Mouse (Mus musculus) limb, embryonic 12.5 days (tissue): ENCODE measurements at regions not wholly inside any gene's neighbourhood (a gene's known extent, or its start where the extent isn't known, plus 50 kb on each side); places are given as distances from the start of the nearest gene placed in this dataset.
A peak's percentile ranks its signal among the peaks of the same experiment; 100 is the strongest.

Experiments
- ATAC-seq: fragments of 200-750 bp; cut with Nextera tagmentation; 2 replicates; pipeline ENCODE4 v1.8.0; 2017; ENCODE audit warnings: low read depth, moderate TSS enrichment; ENCODE audit not compliant: insufficient number of reproducible peaks, insufficient read depth, low FRiP score, low TSS enrichment
- H3K27ac ChIP-seq: fragments of 300-500 bp; sonication (generic); 2 replicates; pipeline ENCODE4 v1.5.1; 2016; ENCODE audit warnings: mild to moderate bottlenecking, moderate library complexity
- H3K27me3 ChIP-seq: fragments of 300-500 bp; sonication (generic); 2 replicates; pipeline ENCODE4 v1.6.1; 2016; ENCODE audit warnings: mild to moderate bottlenecking, moderate library complexity
- H3K36me3 ChIP-seq: fragments of 300-500 bp; sonication (generic); 2 replicates; pipeline ENCODE4 v1.6.1; 2016; ENCODE audit warnings: mild to moderate bottlenecking, moderate library complexity
- H3K4me1 ChIP-seq: fragments of 300-500 bp; sonication (generic); replicated peaks from 2 replicates; pipeline ENCODE4 v1.6.1; 2016
- H3K4me2 ChIP-seq: fragments of 300-500 bp; sonication (generic); 2 replicates; pipeline ENCODE4 v1.6.1; 2016; ENCODE audit warnings: mild to moderate bottlenecking, moderate library complexity
- H3K4me3 ChIP-seq: fragments of 300-500 bp; sonication (generic); replicated peaks from 2 replicates; pipeline ENCODE4 v1.5.1; 2016; ENCODE audit warnings: mild to moderate bottlenecking
- H3K9ac ChIP-seq: fragments of 300-500 bp; sonication (generic); replicated peaks from 2 replicates; pipeline ENCODE4 v1.6.1; 2016; ENCODE audit warnings: mild to moderate bottlenecking, moderate library complexity
- H3K9me3 ChIP-seq: fragments of 300-500 bp; sonication (generic); 2 replicates; pipeline ENCODE4 v1.6.1; 2016; ENCODE audit warnings: mild to moderate bottlenecking, moderate library complexity
- WGBS: fragments of 180-500 bp; shearing (Covaris S2); methylation state at CpG from one replicate; pipeline ENCODE4 v1.1.7; 2016; 5-methylcytosine and 5-hydroxymethylcytosine counted together

DNA sequence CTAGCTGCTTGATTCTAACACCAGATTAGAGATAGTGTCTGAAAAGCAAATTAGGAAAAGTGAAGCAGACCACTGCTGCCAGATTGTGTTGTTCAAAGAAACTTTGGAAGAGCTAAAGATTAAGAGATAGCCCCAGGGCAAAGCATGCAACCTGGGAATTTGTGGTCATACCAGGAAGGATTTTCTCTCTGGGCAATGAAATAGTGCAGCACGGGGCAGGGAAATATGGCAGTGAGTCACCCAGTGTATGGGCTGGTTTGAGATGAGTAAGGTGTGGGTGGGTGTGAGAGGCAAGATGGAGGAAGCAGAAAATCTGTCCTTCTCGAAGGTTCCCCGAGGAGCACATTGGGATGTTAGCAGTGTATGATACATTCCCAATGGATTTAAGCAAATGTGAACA, 155.9 kb upstream of the Cdkn2b start:
- Histone ChIP-seq H3K9ac (no peak overlapping the region), H3K27ac (no peak overlapping the region), H3K27me3 (no peaks in the 10 kb centered on the region), H3K4me2 (no peak overlapping the region), H3K4me1 (peaks cover 18% of the 10 kb centered on the region), H3K4me3 (no peak overlapping the region), H3K36me3 (no peaks in the 10 kb centered on the region), H3K9me3 (no peaks in the 10 kb centered on the region)
- 86% methylated on average over 3 of the region's 3 CpGs for WGBS
- no peak for ATAC-seq

DNA sequence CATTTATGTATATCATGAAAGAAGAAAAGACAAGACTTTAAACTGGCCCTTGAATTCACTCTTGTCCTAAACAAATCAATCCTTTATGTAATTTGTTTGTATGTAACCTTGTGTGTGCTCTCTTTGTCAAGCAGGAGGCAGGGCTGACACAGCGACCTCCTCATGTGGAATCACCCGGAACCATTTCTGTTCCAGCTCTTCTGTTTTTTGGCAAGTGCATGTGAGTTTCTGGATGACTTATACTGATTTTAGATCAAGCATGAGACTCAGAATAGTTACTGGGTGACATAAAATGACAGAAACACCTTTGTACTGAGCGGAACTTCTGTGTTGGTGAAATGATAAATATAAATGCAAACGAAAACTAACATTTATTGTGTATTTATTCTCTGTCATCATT, 152.3 kb upstream of the Cdkn2b start:
- no peak for ATAC-seq
- no peak overlapping the region for H3K4me3 ChIP-seq
- no peak overlapping the region for H3K4me2 ChIP-seq
- no peaks in the 10 kb centered on the region for H3K9me3 ChIP-seq
- no peaks in the 10 kb centered on the region for H3K4me1 ChIP-seq
- H3K27ac ChIP-seq: no peak overlapping the region
- no peaks in the 10 kb centered on the region for H3K36me3 ChIP-seq
- no peak overlapping the region for H3K9ac ChIP-seq
- H3K27me3 ChIP-seq: peaks cover 2% of the 10 kb centered on the region; the same call in 1 of the 2 replicates
- WGBS: 91% methylated on average over 4 of the region's 4 CpGs

DNA sequence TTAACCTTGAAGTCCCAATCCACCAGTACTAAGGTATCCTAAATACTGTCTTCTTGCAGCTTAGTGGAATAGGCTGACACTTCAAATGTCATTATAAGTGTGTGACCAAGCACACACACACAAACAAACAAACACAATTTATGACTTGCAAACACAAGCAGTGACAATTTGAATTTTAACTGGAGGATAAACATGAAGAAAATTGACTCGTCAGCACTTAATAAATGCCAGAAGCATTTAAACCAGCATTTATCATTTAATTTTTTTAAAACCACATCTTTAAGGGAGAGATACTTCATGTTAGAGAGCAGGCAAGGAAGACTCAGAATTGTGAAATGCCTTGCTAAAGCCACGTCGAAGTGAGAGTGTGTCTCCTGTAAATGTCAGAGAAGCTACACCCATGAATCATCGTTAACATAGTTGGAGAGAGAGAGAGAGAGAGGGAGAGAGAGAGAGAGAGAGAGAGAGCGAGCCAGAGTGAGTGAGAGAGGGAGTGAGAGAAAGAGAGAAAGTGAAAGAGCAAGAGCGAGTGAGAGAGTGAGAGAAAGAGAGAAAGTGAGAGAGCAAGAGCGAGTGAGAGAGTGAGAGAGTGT, 149.4 kb upstream of the Cdkn2b start:
- Histone ChIP-seq H3K4me2 (no peak overlapping the region), H3K9me3 (no peaks in the 10 kb centered on the region), H3K4me3 (no peak overlapping the region), H3K9ac (no peak overlapping the region), H3K36me3 (no peaks in the 10 kb centered on the region), H3K4me1 (no peaks in the 10 kb centered on the region), H3K27me3 (peaks cover 2% of the 10 kb centered on the region; the same call in 1 of the 2 replicates), H3K27ac (no peak overlapping the region)
- no peak for ATAC-seq
- 67% methylated on average over 7 of the region's 7 CpGs for whole genome bisulfite sequencing

DNA sequence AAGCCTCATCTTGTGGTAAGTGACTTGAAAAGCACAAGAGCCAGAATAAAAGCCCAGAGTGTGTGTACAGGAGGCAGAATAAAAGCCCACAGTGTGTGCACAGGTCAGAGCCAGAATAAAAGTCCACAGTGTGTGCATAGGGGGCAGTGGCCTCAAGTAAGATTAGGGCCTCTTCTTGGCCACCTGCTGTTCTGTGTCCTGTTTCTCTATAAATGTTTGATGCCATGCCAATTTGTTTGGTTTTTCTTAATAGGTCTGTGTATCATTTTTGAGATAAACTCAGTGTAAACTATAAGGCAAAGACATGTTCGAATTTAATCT, 148.5 kb upstream of the Cdkn2b start:
- peaks cover 2% of the 10 kb centered on the region; the same call in 1 of the 2 replicates for H3K27me3 ChIP-seq
- H3K36me3 ChIP-seq: no peaks in the 10 kb centered on the region
- WGBS: 91% methylated on average over 1 of the region's 1 CpGs
- H3K4me3 ChIP-seq: no peak overlapping the region
- no peak overlapping the region for H3K9ac ChIP-seq
- no peak for ATAC-seq
- no peaks in the 10 kb centered on the region for H3K4me1 ChIP-seq
- H3K27ac ChIP-seq: no peak overlapping the region
- no peak overlapping the region for H3K4me2 ChIP-seq
- H3K9me3 ChIP-seq: no peaks in the 10 kb centered on the region

DNA sequence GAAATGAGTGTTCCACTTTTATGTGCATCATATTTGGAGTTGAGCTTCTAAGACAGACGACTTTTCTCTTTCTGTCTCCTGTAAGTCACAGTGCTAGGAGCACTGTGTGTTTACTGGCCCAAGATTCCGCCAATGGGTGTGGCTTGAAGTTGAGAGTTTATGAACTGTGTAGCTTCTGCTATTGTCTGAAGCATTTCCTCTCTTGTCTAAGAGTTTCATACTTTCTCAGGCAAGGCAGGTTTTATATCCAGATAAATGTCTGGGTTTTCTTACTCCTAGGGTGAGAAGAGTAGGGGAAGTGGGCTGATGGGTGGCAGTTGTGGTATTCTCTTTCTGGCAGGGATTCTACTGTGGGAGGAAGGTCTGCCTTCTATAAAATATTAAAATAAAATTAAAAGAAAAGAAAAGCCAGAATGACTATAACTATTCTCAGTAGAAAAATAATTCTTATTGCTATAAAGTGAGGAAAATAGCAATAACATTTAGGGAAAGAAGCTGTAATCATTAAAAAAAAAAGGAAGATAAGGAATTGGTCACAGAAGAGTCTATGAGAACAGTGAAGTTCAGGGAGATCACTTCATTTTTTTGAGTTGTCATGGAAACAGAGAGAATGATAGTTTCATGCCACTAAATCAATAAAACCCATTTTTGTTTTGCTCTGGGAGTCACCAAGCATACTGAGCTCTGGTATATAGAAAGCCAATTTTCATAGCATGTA, 147.9 kb upstream of the Cdkn2b start:
- Histone ChIP-seq H3K9me3 (no peaks in the 10 kb centered on the region), H3K9ac (no peak overlapping the region), H3K27ac (no peak overlapping the region), H3K4me3 (no peak overlapping the region), H3K4me2 (no peak overlapping the region), H3K36me3 (no peaks in the 10 kb centered on the region), H3K27me3 (peaks cover 2% of the 10 kb centered on the region; the same call in 1 of the 2 replicates), H3K4me1 (no peaks in the 10 kb centered on the region)
- no peak for ATAC-seq
- WGBS: 71% methylated on average over 2 of the region's 2 CpGs

DNA sequence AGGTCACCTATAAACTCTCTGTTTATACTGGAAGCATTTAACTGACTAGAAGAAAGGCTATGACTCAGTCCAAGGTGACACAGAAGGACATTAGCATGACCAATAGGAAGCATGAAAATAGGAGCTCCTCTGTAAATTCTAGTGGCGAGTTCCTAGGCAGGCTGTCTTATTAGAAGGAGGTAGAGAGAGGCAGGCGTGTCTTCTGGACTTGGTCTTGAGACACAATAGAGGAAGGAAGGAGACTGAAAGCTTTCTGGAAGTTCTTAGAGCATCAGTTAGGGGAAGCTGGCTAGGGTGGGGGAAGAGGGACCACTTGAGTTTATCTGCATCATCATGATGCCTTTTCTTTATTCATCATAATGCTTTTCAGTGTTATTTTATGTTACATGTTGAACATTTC, 147.0 kb upstream of the Cdkn2b start:
- no peaks in the 10 kb centered on the region for H3K4me1 ChIP-seq
- H3K9ac ChIP-seq: no peak overlapping the region
- H3K27ac ChIP-seq: no peak overlapping the region
- ATAC-seq: no peak
- no peaks in the 10 kb centered on the region for H3K9me3 ChIP-seq
- H3K27me3 ChIP-seq: peaks cover 2% of the 10 kb centered on the region; the same call in 1 of the 2 replicates
- no peaks in the 10 kb centered on the region for H3K36me3 ChIP-seq
- WGBS: 78% methylated on average over 2 of the region's 2 CpGs
- no peak overlapping the region for H3K4me3 ChIP-seq
- H3K4me2 ChIP-seq: no peak overlapping the region

DNA sequence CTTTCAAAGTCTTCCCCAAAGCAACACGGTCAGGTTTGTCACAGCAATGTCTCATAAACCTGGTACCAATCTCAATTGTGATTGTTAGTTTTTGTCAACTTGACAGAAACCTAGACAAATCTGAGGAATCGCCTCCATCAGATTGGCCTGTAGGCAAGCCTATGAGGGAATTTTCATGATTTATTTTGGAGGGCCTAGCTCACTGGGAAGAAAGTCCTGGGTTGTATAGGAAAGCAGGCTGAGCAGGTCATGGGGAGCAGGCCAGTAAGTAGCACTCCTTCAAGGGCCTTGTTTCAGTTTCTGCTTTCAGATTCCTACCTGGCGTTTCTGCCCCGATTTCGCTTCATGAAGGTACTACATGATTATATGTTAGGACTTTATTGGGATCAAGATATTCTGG, 144.1 kb upstream of the Cdkn2b start:
- H3K9ac ChIP-seq: no peak overlapping the region
- WGBS: 91% methylated on average over 5 of the region's 5 CpGs
- H3K4me2 ChIP-seq: no peak overlapping the region
- H3K27me3 ChIP-seq: peaks cover 2% of the 10 kb centered on the region; the same call in 1 of the 2 replicates
- H3K4me3 ChIP-seq: no peak overlapping the region
- ATAC-seq: no peak
- no peak overlapping the region for H3K27ac ChIP-seq
- H3K9me3 ChIP-seq: no peaks in the 10 kb centered on the region
- peaks cover 3% of the 10 kb centered on the region for H3K4me1 ChIP-seq
- H3K36me3 ChIP-seq: no peaks in the 10 kb centered on the region

DNA sequence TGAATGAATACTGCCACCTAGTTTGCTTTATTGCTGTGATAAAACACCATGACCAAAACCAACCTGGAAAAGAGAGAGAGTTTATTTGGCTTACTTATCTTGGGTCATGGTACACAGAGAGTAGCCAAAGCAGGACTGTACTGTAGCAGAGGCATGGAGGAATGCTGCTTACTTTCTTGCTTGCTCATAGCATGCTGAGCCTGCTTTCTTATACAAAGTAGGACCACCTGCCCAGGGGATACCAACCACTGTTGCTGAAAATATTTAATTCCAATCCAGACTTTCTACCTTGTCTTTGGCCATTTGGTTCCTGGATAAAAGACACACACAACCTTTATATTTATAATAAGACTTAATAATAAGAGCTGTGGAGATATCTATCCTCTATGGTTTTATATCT, 142.2 kb upstream of the Cdkn2b start:
- H3K4me2 ChIP-seq: no peak overlapping the region
- no peak for ATAC-seq
- H3K9ac ChIP-seq: no peak overlapping the region
- H3K4me1 ChIP-seq: peaks cover 3% of the 10 kb centered on the region
- no peak overlapping the region for H3K4me3 ChIP-seq
- no peaks in the 10 kb centered on the region for H3K9me3 ChIP-seq
- H3K27me3 ChIP-seq: no peaks in the 10 kb centered on the region; the same call in 1 of the 2 replicates
- no peak overlapping the region for H3K27ac ChIP-seq
- H3K36me3 ChIP-seq: no peaks in the 10 kb centered on the region

DNA sequence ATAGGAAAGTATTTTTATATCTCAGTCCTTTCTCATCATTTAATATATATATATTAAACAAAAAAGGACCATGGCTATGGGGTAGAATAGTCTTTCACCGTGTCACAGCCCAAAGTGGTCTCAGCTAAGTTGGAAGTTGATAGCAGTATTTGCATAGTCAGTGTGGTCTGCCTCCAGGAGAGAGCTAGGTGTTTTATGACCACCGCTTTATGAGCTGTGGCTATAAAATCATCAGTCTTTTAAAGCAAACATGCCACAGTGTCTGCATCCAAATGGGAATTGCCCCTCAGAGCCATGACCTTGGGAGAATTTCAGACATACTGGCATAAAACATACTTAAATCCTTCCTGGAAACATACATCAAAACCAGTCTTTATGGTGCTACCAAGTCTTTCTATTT, 140.9 kb upstream of the Cdkn2b start:
- ATAC-seq: no peak
- no peaks in the 10 kb centered on the region for H3K36me3 ChIP-seq
- H3K9ac ChIP-seq: no peak overlapping the region
- no peak overlapping the region for H3K4me3 ChIP-seq
- H3K27me3 ChIP-seq: no peaks in the 10 kb centered on the region; the same call in 1 of the 2 replicates
- H3K4me2 ChIP-seq: no peak overlapping the region
- peaks cover 5% of the 10 kb centered on the region for H3K4me1 ChIP-seq
- WGBS: 13% methylated on average over 2 of the region's 2 CpGs
- no peaks in the 10 kb centered on the region for H3K9me3 ChIP-seq
- no peak overlapping the region for H3K27ac ChIP-seq

DNA sequence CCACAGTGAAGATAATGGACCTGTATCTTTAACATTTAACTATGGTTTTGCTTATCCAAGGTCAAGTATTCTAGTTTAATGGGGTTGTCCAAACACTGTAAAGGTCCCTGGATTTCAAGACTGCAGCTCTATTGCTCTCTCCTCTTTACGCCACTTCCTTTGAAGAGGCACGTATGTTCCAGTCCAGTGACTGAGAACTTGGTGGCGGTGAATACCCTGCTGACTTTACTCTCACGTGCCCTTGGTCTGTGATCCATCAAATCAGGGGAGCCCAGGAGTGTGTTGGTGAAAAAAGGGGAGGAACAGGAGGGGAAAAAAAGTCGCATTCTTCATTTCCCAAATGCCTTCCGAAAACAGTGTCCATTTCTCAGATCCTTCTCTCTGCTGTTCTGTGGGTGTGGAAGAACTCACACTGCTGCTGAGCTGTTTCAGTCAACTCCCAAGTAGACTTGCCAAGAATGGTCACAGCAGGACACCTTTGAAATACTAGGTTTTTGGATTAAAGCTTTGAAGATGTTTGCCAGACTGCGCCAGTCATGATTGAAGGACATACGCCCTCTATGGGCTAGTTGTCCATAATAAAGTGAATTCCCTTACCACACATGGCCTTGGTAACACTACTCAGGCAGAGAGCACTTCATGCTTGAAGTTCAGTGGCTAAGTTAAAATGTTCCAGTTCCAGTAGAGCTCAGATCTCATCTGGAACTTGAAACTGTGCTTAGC, 136.1 kb upstream of the Cdkn2b start:
- Histone ChIP-seq H3K27me3 (no peaks in the 10 kb centered on the region; the same call in 1 of the 2 replicates), H3K4me3 (no peak overlapping the region), H3K36me3 (no peaks in the 10 kb centered on the region), H3K27ac (no peak overlapping the region), H3K4me2 (no peak overlapping the region), H3K4me1 (peaks cover 18% of the 10 kb centered on the region), H3K9me3 (no peaks in the 10 kb centered on the region), H3K9ac (no peak overlapping the region)
- no peak for ATAC-seq
- 53% methylated on average over 8 of the region's 8 CpGs for WGBS

DNA sequence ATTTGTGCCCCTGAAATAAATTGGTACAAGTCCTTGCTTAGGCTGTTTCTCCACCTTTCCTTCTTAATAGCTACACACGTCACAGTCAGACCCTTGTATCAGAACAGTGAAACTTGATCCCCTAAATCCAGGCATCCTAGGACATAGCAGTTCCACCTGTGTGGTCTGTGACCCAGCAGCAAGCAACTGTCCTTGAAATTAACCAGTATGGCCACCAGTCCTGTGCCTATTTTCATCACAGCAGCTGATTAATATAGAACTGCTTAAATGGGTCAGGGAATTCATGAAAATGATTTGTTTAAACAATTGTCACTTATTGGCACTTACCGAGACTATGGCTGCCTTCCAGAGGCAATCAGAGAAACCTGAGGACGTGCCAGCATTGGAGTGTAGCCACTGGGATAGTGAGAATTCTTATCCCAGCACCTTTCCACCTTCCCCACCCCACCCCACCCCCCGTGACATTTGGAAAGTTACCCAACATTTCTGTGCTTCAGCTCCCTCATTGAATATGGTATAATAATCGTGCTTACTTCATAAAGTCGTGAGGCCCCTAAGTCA, 135.4 kb upstream of the Cdkn2b start:
- H3K4me2 ChIP-seq: no peak overlapping the region
- H3K27me3 ChIP-seq: no peaks in the 10 kb centered on the region; the same call in 1 of the 2 replicates
- no peaks in the 10 kb centered on the region for H3K9me3 ChIP-seq
- no peaks in the 10 kb centered on the region for H3K36me3 ChIP-seq
- H3K4me3 ChIP-seq: no peak overlapping the region
- H3K27ac ChIP-seq: no peak overlapping the region
- peak; percentile 49; the same call in 1 of the 2 replicates for ATAC-seq
- WGBS: 60% methylated on average over 6 of the region's 6 CpGs
- no peak overlapping the region for H3K9ac ChIP-seq
- H3K4me1 ChIP-seq: peaks cover 15% of the 10 kb centered on the region
